Mouse (Mus musculus): ENCODE measurements around the gene Zbtb45.

DNA sequence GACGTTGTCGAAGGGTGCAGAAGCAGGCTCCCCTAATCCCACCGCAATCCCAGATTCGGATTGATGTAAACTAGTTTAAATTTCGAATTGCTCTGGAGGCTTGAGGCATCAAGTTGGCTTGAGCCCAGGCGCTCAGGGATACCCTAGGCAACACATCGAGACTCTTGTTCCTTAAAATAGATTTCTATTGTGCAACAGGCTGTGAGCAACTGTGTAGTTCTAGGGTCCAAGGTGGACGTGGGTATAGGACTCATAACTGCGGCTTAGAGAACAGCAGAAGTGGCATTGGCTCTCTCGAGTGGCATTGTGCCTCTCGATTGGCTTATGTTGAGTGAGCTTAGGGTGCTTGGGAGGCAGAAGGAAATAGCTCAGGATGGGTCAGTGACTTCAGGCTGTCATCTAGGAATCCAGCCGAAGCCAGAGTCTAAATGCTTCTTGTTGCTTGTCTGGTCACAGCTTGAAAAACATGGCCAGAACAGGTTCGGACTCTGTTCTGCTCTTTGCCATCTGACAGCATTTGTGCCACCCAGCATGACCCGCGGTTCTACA, 28.9 kb upstream of the Zbtb45 start:
- no peak for TF ChIP-seq CTCF (IDR thresholded peaks at IDR 0.05; ENCODE audit: low read depth)
- TF ChIP-seq EP300 (IDR thresholded peaks at IDR 0.05; ENCODE audit: low read depth) = no peak

All from liver, embryonic 14.5 days (tissue).